Mouse (Mus musculus) heart, adult 9 months (tissue): ENCODE data around the gene Snw1.
"Not testable (repeated sequence)": the region's sequence is repeated elsewhere in the genome, so short reads cannot be mapped to it uniquely, and the experiment has no call there.

Experiments
- DNase-seq, 2 experiments: peaks; one replicate each; pipeline ENCODE4 v3.0.0; 2022; ENCODE audit warnings: low spot score in 2 of 2

The Snw1 gene

DNA sequence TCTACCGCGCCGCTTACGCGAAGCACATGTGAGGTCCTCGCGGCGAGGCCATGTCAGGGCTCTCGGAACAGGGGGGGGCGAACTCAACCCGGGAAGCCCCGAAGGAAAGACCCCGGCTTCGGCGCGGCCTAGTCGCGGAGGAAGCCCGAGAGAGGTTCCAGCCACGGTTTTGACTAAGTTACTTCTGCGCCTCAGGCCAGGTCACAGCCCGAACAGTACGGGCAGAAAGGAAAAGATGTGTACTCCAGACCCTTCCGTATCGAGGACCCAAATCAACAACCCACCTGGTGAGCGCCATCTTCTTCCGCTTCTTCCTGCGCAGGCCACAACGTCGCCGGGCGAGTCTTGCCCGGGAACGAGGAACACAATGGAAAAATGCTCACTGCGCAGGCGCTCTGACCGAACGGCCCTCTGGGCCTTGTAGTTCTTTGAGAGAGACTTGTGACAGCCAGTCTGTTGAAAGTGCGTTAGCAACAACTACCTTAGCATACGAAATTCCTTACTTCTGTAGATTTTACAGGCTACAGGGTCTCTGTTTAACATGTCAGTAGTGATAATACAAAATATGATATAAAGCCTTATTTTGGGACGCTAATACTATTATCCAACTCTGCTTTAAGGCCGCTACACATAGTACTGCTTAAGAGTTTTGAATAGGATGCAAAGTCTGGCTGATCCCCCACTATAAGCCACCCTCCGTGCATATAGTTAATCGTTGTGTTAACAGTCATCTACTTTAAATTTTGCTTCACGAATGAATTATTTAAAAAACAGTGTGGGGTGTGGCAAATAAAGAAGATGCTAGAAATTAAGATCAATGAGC is at the start of gene Snw1:
Gene Snw1, minus strand, starts transcription at position 311 of the 823 bp plus-strand sequence.
- peak; percentile 92 to 95 for DNase-seq

DNA sequence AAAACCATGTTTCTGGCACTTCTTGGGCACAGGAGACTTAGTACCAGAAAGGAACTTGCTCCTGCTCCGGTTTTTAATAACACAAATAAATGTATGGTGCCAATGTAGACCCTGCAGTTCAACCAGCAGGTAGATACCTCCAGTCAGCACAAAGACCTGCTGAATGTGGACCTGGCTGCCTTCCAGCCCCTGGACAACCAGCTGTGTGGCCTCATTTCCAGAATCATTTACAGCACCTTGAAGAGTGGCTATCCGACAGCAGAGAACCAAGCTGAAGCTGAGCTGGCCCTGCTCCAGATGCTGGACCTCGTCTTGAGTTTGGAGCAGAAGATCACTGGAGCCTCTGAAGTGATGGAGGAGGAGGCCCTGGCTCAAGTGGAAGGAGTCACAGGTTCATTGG is 47.5 kb upstream of the Snw1 start:
- DNase-seq: not testable (repeated sequence)

DNA sequence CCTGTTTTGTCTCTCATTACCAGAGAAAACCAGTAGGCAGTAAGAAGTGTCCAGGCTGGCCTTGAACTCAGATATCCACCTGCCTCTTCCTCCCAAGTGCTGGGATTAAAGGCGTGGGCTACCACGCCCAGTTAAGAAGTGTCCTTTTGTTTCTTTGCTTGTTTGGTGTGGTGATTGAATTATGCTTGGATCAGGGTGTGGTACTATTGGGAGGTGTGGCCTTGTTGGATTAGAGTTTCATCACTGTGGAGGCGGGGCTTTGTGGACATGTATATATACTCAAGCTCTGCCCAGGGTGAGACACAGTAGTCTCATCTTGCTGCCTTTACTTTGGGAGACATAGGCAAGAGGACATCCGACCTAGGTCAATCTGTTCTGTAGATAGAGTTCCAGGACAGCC is 41.9 kb upstream of the Snw1 start, which contains the start of gene Gm8300:
Gene Gm8300, plus strand, starts transcription at position 301 of the 400 bp plus-strand sequence.
- not testable (repeated sequence) for DNase-seq

DNA sequence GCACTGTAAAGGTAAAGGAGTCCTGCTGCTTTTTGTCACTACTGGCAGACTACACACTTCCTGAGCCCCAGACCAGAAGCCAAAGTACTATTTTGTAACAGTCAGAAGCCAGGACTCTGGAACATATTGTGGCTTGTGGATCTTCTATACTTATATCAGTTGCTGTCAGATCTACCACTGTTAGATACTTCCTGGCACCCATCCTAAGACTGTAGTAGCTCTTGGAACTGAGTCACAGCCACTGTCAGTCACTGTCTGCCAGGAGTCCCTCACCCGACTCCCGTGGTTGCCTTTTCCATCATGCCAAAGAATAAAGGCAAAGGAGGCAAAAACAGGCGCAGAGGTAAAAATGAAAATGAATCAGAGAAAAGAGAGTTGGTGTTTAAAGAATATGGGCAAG is 22.3 kb upstream of the Snw1 start, which contains the start of gene Gm5788:
Gene Gm5788, plus strand, starts transcription at position 301 of the 400 bp plus-strand sequence.
- DNase-seq: not testable (repeated sequence)

DNA sequence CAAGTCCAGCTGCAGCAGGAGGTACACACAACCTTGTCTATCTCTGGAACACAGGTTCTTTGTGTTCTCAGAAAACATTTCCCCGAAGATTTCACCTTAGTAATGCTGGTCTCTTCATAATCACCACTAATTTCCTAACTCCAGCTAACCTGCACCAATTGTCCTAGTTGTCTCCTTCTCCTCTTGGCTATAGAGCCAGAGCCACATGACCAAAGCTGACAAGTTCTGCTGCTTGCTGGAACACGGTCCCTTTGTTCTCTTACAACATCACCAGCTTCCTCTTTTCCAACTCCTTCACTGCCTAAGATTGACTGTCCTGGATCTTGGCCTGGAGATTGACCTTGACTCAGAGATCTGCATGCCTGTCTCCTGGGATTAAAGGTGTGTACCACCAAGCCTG is 16.6 kb upstream of the Snw1 start:
- not testable (repeated sequence) for DNase-seq

DNA sequence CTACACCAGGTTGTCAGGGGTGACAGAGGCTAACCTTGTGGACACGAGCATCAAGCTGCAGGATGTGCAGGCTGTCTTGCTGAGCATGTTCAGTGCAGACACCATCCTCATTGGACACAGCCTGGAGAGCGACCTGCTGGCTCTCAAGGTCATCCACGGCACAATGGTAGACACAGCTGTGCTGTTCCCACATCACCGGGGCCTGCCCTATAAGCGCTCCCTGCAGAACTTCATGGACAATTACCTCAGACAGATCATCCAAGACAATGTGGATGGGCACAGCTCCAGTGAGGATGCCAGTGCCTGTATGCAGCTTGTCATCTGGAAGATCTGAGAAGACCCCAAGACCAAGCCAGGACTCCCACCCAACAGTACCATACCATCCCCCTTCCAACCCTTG is 10.4 kb upstream of the Snw1 start:
- DNase-seq: not testable (repeated sequence)

DNA sequence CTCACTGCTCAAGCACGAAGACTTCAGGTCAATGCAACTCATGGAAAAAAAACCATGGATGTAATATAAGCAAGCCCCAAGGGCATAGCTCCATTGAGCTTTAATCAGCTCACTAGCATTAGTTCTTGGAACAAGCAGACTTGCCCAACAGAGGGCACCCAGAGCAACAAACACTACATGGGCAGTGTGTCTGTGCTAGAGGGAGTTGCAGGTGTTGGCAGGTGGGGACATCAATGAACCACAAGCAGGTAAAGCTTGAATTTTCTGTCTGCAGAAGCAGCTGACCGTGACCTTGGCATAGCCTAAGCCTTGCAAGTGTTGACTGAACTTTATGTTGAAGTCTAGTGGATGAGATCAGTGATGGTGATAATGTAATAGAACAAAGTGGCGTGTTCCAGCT is 2.7 kb upstream of the Snw1 start:
- DNase-seq: no peak

DNA sequence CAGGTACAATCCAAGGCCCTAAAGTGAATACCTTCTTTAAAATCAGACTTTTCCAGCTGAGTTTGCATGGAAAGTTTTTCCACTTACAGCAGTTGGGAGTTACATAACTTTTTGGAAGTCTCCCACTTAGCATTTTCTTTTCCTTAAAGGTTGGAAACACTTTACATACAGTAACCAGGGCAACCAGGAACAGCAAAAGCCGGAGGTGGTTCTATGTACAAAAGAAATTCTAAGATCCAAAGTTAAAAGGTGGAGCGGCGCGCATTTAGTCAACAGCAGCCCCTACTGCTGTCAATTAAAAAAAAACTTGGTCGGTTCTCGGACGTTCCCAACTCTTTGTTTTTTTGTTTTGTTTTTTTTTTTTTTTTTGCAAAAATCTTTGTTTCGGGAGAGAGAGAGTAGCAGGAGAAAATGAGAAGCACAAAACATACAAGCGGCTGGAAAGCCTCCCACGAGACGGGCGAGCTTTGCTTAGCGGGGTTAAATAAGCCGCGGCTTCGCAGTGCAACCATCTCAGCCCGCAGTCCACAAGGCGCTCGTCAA is 582 bp downstream of the Snw1 start:
- no peak for DNase-seq

DNA sequence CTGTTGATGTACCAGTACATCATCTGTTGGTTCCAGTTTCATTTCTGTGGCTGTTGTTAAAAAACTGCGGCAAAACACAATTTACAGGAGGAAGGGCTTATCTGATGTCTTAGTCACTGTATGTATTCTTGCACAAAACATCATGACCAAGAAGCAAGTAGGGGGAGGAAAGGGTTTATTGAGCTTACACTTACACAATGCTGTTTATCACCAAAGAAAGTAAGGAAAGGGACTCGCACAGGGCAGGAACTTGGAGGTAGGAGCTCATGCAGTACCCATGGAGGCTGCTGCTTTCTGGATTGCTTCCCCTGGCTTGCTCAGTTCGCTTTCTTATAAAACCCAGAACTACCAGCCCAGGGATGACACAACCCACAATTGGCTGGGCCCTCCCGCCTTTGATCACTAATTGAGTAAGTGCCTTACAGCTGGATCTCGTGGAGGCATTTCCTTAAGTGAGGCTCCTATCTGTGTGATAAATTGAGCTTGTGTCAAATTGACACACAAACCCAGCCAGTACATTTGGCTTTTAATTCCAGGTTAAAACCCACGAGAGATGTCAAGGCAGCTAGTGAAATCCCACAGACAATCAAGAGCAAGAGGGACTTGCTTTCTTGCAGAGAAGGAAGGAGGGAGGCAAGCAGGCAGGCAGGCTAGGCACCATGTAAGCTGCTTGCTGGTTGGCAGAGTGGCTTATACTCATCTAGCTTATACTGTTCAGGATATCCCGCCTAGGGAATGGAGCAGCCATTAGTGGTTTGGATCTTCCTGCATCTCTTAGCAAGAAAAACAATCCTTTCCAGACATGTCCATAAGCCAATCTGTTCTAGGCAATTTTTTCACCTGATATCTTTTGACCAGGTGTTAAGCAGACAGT is 1.6 kb downstream of the Snw1 start:
- no peak for DNase-seq

DNA sequence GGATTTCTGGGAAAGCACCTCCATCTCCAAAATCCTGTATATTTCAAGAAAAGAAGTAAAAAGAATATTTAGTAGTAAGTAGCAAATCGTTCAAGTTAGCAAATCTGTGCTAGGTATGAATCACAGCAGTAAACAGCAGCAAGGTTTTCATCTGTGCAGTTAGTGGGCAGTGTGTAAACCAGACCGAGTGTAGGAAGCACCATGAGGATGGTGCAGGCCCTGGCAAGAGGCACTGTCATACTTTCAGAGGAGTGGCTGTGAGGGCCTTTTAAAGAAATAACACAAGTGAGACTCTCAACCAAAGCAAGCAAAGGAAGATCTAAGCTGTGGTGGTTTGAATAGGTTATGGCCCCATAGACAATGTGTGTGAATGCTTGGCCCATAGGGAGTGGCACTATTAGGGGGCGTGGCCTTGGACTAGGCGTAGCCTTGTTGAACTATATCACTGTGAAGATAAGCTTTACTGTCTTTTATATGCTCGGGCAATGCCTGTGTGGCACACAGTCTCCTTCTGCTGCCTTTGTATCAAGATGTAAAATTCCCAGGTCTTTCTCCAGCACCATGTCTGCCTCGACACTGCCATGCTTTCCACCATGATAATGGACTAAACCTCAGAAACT is 7.3 kb downstream of the Snw1 start:
- no peak for DNase-seq

DNA sequence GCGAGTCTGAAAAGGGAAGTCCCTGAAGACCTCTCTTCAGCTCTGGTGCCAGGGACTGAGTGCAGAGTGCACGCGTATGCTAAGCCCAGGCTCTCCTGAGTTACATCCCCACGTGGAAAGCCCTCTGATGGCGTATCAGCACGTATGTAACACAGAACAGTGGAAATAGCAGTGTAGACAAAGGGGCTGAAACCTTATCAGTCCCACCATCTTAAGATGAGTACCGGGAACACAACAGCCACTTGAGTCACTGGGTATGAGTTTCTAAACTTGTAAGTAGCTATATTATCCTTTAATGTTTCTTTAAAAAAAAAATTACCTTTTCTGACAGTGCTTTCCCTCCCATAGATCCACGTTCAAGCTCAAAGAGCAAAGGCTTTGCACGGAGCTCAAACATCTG is 22.6 kb downstream of the Snw1 start:
- DNase-seq: no peak

DNA sequence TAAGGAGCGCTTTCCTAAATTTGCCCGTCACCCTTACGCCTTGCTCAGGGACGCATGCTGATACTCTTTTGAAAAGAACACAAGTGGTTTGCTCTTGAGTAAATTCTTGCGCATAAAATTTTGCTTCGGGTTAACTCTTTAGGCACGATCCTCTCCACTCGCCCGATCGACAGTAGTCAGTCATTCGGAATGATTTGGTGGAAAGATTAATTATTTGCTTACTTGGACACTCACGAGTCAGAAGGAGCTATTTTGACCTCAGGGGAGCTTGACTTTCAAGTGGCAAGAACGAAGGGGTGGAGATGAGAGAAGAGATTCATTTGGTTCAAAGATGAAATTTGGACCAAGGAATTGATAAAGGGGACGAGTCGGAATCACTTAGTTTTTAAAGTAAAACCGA is 27.9 kb downstream of the Snw1 start:
- DNase-seq: no peak

DNA sequence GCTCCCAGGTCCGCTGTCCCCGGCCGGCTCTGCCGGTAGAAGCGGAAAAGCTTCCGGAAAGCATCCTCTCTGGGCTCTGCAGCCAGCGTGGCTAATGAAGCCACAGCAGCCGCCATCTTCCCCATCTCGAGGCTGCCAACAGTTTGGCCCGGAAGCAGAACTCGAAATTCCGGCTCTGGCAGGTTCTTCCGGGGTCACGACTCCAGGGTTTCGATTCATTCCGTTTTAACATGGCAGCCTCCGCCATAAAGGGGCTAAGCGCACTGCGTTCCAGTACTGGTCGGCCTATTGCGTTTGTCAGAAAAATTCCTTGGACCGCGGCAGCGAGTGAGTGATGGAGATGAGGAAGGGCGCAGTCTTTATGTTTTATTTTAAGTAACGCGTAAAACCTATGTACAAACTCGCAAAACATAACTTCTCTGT is 28.4 kb downstream of the Snw1 start, which contains the start of the genes Slirp and Alkbh1:
Gene Slirp, plus strand, starts transcription at position 197 of the 423 bp plus-strand sequence.
Gene Alkbh1, minus strand, starts transcription at position 318 of the 423 bp plus-strand sequence.
- DNase-seq: peak; percentile 83 to 90

DNA sequence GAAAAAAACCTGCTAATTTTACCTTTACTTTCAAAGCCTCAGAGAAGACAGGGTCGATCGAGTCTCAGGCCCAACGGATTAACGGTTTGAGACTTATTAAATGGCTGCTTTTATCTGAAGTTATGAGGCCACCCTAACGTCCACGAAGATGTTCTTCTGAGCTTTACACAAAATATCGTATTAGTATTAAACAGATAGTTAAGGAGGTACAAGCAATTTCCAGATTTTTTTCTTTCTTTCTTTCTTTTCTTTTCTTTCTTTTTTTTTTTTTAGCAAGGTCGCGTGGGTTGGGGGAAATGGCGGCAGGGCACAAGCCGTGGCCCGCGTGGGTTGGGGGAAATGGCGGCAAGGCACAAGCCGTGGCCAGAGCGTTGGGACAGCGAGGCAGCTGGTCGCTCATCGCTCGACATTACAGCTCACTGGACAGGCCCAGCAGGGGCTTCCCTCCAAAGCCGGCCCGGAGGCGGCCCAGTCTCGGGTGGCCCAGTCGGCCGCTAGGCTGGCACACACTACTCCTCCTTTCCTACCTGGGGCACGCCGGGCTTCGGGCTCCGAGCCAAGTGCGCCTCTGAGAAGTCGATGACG is 28.9 kb downstream of the Snw1 start:
- no peak for DNase-seq

DNA sequence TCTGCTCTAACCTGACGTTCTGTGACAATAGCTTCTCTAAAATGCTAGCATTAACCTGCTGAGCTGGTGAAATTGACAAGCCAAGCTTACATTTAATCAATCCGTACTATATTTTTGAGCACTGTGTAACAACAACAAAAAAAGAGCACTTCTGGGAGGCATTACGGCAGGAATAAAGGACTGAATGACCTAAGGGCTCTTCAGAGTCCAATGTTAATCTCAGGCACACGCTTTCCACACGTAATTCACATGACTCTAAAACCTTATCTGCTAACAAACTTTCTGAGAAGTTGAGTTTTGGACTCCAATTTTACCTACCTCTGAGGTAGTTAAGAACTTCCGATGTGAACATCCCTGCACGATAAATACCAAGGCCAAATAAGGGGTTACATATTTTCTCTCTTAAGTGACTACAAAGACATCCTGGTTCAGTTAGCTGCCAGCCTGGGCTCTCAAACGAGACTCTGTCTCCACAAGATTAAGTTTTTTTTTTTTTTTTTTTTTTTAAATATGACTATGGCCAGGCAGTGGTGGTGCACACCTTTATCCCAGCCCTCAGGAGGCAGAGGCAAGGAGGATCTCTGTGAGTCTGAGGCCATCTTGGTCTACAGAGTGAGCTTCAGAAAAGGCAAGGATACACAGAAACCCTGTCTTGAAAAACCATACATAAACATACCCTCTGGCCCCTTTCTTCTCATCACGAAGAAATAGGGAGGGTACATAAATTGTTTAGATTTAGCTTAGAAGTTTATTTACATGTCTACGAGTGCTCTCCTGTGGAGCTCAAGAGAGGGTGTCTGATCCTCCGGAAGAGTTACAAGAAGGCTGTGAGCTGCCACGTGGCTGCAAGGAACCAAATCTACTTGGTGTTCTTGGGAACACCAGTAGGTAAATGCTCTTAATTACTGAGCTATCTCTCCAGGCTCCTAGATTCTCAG is 29.6 kb downstream of the Snw1 start:
- no peak for DNase-seq

DNA sequence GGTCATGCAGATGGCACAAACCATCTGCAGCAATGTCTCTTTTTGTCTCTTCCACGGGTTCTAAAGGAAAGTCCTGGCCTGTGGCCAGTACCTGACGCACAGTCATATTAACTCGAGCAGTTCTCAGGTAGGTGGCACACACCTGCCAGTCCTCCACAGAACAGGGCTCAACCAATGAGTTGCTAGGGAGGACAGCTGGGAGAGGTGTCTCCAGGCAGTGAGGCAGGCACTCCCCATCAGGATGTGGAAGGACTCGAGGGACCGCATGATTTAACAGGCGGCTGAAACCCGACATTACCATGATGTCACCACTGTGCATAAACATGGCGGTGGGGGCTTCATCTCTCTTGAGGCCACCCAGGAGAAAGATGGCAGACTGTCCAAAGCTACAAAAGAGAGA is 43.2 kb downstream of the Snw1 start:
- DNase-seq: no peak

DNA sequence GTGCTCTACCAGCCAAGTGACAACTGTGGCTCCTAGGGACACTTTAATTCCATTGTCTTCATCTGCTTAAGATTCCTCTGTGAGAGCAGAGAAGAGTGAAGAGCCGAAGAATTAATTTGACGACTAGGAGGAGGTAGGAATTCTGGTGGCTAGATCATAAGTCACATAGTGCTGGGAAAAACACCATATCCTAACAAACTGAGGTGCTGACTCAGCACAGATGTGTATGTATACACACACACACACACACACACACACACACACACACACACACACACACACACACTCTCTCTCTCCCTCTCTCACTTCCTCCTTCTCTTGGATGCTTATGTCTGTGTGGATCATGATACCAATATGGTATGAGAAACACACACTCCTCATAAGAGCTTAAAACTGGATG is 43.8 kb downstream of the Snw1 start:
- DNase-seq: no peak

DNA sequence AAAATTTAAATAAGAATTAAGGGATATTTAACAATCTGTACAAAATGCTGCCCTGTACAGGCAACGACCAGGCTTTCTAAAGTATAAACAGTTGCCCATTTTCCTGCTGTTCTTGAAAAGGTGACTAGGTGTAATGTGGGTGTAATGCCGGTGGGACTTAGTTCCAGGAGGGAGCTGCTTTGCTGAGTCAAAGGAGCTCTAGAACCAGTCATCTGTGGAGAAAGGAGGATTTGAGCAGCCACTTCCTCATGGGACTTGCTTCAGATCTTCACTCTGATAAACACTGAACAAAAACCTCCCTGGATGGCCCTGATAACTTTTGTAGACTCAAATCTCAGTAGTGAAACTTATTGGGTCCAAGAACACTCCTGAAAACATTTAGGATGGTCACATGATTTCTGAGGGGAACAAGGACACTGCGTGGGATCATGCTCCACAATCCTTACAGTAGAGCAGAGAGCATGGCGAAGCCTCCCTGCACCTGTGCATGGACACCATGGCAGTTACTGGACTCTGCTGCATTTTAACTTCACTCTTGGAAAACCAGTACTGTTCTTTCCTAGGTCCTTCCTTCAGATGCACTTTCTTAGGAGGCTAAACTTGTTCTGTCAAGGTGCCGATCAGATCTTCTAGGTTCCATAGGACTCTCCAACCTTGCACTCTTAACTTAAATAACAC is 45.6 kb downstream of the Snw1 start:
- DNase-seq: no peak

DNA sequence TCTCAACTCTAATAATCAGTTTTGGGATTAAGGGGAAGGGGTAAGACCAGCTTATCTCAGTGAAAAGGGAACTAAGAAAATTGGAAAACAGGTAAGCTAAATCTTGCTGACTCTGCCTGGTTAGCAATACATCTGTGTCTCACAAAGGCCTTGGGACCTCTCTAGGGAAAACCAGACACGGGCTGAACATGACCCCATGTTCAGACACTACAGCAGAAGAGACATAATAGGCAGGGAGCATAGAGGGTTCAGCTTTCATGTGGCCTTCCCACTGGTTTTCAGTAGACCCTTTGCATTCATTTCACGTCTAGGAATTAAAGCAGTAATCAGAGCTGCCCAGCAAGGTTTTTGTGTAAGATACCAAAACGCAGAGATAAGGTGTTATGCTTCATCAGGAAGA is 47.6 kb downstream of the Snw1 start:
- no peak for DNase-seq

DNA sequence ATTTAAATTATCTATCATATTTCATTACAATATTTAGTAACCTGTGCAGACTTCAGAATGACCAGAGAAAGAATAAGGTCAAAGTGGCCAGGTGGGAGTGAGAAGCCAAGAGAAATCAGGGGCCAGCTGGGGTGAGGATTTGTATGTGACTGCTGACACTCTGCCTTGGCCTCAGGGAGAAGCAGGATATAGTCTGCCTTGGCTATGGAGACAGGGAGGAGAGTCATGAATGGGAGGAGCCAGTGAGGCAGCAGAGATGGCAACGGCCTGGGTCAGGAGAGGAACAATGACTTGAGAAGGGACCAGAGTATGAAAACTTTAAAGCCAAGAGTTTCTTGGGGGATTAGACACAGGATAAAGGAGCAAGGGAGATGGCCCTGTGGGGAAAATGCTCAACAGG is 48.4 kb downstream of the Snw1 start:
- DNase-seq: no peak
